Mouse (Mus musculus) myocyte (in vitro differentiated cells): Measurements from ENCODE around the gene Me3.

Source experiments
- CEBPB ChIP-seq: IDR thresholded peaks from 2 replicates; pipeline ENCODE4 v1.6.1; 2011; ENCODE audit warnings: mild to moderate bottlenecking, moderate library complexity; ENCODE audit not compliant: poor library complexity, insufficient read depth, severe bottlenecking
- MAX ChIP-seq: IDR thresholded peaks from one replicate; pipeline ENCODE4 v1.6.1; 2011; ENCODE audit warnings: low read depth, mild to moderate bottlenecking, control low read depth
- POLR2A ChIP-seq: IDR thresholded peaks from one replicate; pipeline ENCODE4 v1.6.1; 2011; ENCODE audit warnings: low read depth, mild to moderate bottlenecking, control low read depth, moderate library complexity; ENCODE audit not compliant: insufficient read length
- TCF12 ChIP-seq: IDR thresholded peaks from one replicate; pipeline ENCODE4 v1.6.1; 2011; ENCODE audit warnings: mild to moderate bottlenecking, control low read depth; ENCODE audit not compliant: poor library complexity, insufficient read depth, severe bottlenecking

DNA sequence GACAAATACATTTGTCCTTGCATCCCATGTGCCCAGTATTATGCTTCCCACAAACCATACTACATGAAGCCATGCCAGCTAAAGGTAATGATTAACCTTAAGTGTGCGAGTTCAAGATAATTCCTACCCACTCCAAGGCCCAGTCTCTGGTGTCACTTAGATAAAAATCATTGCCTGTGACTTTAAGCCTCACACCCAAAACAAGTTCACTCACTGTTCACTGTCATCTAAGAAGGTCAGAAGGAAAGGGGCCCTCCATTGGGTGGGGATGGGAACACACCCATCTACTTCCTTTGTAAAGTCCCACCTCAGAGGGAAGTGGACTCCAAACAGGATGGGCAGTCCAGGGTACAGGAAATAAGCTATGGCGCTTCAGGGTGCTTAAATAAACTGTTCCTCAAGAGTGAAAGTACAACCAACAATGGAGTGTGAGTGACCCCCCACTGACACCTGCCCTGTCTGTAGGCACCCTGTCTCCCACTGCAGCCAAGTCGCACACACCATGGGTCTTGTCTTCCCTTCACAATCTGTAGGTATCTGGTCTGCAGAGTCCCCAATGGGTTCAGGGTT is 141.2 kb downstream of the Me3 start:
- TF ChIP-seq MAX: no peak
- no peak for TF ChIP-seq POLR2A
- TF ChIP-seq TCF12: no peak
- TF ChIP-seq CEBPB: no peak
